Mouse (Mus musculus) limb, embryonic 11.5 days (tissue): ENCODE data around the gene Arl4c. TPM values are rescaled to one million over a fixed set of nuclear protein-coding genes. Genes with fewer than 3 reads are reported as not detected.

Experiments used
- ATAC-seq: fragments of 200-750 bp; cut with Nextera tagmentation; 2 replicates; pipeline ENCODE4 v1.8.0; 2017; ENCODE audit warnings: low read depth; ENCODE audit not compliant: insufficient number of reproducible peaks, low FRiP score, low TSS enrichment
- DNase-seq: peaks from one replicate; pipeline ENCODE4 v3.0.0-alpha.2; 2015; ENCODE audit warnings: low spot score
- H3K27ac ChIP-seq: fragments of 300-500 bp; sonication (generic); replicated peaks from 2 replicates; pipeline ENCODE4 v1.5.1; 2014; ENCODE audit warnings: low read depth, mild to moderate bottlenecking, low read length
- H3K27me3 ChIP-seq: fragments of 300-500 bp; sonication (generic); 2 replicates; pipeline ENCODE4 v1.6.1; 2014; ENCODE audit warnings: mild to moderate bottlenecking, low read length, mixed read lengths; ENCODE audit not compliant: control insufficient read depth, insufficient read depth
- H3K36me3 ChIP-seq: fragments of 300-500 bp; sonication (generic); 2 replicates; pipeline ENCODE4 v1.6.1; 2014; ENCODE audit warnings: mild to moderate bottlenecking, low read length, moderate library complexity, mixed read lengths; ENCODE audit not compliant: control insufficient read depth, insufficient read depth
- H3K4me1 ChIP-seq: fragments of 300-500 bp; sonication (generic); 2 replicates; pipeline ENCODE4 v1.6.1; 2014; ENCODE audit warnings: low read length, mixed read lengths; ENCODE audit not compliant: control insufficient read depth, insufficient read depth
- H3K4me2 ChIP-seq: fragments of 300-500 bp; sonication (generic); 2 replicates; pipeline ENCODE4 v1.6.1; 2014; ENCODE audit warnings: low read depth, mild to moderate bottlenecking, moderate library complexity; ENCODE audit not compliant: severe bottlenecking
- H3K4me3 ChIP-seq: fragments of 300-500 bp; sonication (generic); 2 replicates; pipeline ENCODE4 v1.5.1; 2014; ENCODE audit warnings: low read depth, low read length
- H3K9ac ChIP-seq: fragments of 300-500 bp; sonication (generic); 2 replicates; pipeline ENCODE4 v1.6.1; 2014; ENCODE audit warnings: mild to moderate bottlenecking, low read length
- H3K9me3 ChIP-seq: fragments of 300-500 bp; sonication (generic); 2 replicates; pipeline ENCODE4 v1.6.1; 2016; ENCODE audit warnings: low read length; ENCODE audit not compliant: control insufficient read depth
- WGBS: fragments of 180-500 bp; shearing (Covaris S2); extraction: QIAGEN DNeasy Blood & Tissue Kit; methylation state at CpG from one replicate; pipeline ENCODE4 v1.1.7; 2014; 5-methylcytosine and 5-hydroxymethylcytosine counted together
- polyA plus RNA-seq: library from polyadenylated mRNA; unstranded; fragments of >200 nt; fragmentation: Nextera tagmentation; extraction: Ambion mirVana; gene quantifications from 2 replicates; pipeline ENCODE4 v1.2.1, GENCODE M21; 2014

Arl4c gene
- polyA plus RNA-seq, 1 experiment from 2014 or later, result 3.3 TPM

GRCm38 (mm10) chr1:88708646-88709305 is 6.8 kb upstream of the Arl4c start:
- no peak overlapping the region for H3K27ac ChIP-seq
- no peak overlapping the region for H3K4me3 ChIP-seq
- no peak overlapping the region for H3K9ac ChIP-seq
- no peak overlapping the region for H3K4me2 ChIP-seq
- H3K4me1 ChIP-seq, result peaks cover 6% of the 10 kb centered on the region; the same call in 1 of the 2 replicates
- no peaks in the 10 kb centered on the region for H3K27me3 ChIP-seq
- no peak for ATAC-seq
- WGBS, result 85% methylated on average over 9 of the region's 9 CpGs
- DNase-seq, result no peak
- H3K36me3 ChIP-seq, result no peaks in the 10 kb centered on the region
- H3K9me3 ChIP-seq, result no peaks in the 10 kb centered on the region

GRCm38 (mm10) chr1:88708191-88708590 is 6.2 kb upstream of the Arl4c start:
- WGBS, result 82% methylated on average over 3 of the region's 3 CpGs
- Histone ChIP-seq H3K4me3 (no peak overlapping the region), H3K4me1 (peaks cover 6% of the 10 kb centered on the region; the same call in 1 of the 2 replicates), H3K4me2 (no peak overlapping the region), H3K27me3 (no peaks in the 10 kb centered on the region), H3K9ac (no peak overlapping the region), H3K36me3 (no peaks in the 10 kb centered on the region), H3K9me3 (no peaks in the 10 kb centered on the region), H3K27ac (no peak overlapping the region)
- ATAC-seq (no peak), DNase-seq (no peak)

DNA sequence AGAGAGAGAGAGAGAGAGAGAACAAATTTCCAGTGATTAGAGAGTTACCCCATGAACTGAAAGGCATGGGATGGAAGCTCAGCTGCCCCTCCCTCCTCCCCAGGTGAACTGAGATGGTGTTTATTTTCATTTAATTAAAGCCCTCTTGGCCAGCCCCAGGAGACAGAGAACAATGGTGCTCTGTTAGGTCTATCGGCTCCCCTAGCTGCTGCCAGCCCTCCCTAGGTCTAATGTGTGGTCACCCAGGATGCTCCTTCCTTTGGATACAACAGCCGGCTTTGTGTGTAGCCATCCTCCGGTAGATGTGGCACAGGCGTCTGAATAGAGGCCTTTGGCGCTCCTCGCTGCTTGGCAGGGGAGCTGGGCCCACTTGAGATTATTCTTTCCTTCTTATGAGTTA is 5.5 kb upstream of the Arl4c start:
- peaks cover 7% of the 10 kb centered on the region; the same call in 1 of the 2 replicates for H3K4me1 ChIP-seq
- H3K36me3 ChIP-seq, result no peaks in the 10 kb centered on the region
- no peak overlapping the region for H3K4me3 ChIP-seq
- no peak overlapping the region for H3K4me2 ChIP-seq
- no peaks in the 10 kb centered on the region for H3K27me3 ChIP-seq
- no peak overlapping the region for H3K27ac ChIP-seq
- no peaks in the 10 kb centered on the region for H3K9me3 ChIP-seq
- H3K9ac ChIP-seq, result no peak overlapping the region
- WGBS, result 68% methylated on average over 6 of the region's 6 CpGs
- no peak for DNase-seq
- no peak for ATAC-seq

DNA sequence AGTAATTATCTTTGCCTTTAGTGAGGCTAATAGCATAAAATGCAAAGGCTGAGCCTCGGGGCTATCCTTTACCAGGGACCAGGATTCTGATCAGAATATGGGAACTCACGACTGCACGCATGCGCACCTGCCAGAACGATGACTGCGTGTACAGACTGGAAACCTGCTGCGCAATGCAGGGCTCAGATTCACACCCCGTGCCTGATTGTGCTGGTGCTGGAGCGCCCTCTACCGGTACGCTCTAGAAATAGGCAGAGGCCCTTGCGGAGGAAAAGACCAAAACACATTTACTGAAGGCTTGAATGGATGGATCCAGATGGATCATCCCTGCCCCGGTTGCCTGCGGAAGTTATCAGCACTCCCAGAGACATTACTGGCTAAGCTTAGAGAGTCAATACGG is 3.8 kb upstream of the Arl4c start:
- no peaks in the 10 kb centered on the region for H3K36me3 ChIP-seq
- H3K4me2 ChIP-seq, result no peak overlapping the region
- WGBS, result 2% methylated on average over 15 of the region's 15 CpGs
- H3K9ac ChIP-seq, result no peak overlapping the region
- peaks cover 11% of the 10 kb centered on the region; the same call in 1 of the 2 replicates for H3K4me1 ChIP-seq
- no peaks in the 10 kb centered on the region for H3K27me3 ChIP-seq
- no peak overlapping the region for H3K27ac ChIP-seq
- no peak overlapping the region for H3K4me3 ChIP-seq
- DNase-seq (peak; percentile 97), ATAC-seq (peak; percentile 36; the same call in 1 of the 2 replicates)
- no peaks in the 10 kb centered on the region for H3K9me3 ChIP-seq

GRCm38 (mm10) chr1:88705050-88705449 is 3.0 kb upstream of the Arl4c start:
- Histone ChIP-seq H3K27ac (no peak overlapping the region), H3K36me3 (no peaks in the 10 kb centered on the region), H3K9ac (no peak overlapping the region), H3K4me3 (no peak overlapping the region), H3K4me2 (no peak overlapping the region), H3K27me3 (no peaks in the 10 kb centered on the region), H3K4me1 (peaks cover 14% of the 10 kb centered on the region), H3K9me3 (no peaks in the 10 kb centered on the region)
- DNase-seq, result peak; percentile 56
- WGBS, result 68% methylated on average over 6 of the region's 6 CpGs
- no peak for ATAC-seq

DNA sequence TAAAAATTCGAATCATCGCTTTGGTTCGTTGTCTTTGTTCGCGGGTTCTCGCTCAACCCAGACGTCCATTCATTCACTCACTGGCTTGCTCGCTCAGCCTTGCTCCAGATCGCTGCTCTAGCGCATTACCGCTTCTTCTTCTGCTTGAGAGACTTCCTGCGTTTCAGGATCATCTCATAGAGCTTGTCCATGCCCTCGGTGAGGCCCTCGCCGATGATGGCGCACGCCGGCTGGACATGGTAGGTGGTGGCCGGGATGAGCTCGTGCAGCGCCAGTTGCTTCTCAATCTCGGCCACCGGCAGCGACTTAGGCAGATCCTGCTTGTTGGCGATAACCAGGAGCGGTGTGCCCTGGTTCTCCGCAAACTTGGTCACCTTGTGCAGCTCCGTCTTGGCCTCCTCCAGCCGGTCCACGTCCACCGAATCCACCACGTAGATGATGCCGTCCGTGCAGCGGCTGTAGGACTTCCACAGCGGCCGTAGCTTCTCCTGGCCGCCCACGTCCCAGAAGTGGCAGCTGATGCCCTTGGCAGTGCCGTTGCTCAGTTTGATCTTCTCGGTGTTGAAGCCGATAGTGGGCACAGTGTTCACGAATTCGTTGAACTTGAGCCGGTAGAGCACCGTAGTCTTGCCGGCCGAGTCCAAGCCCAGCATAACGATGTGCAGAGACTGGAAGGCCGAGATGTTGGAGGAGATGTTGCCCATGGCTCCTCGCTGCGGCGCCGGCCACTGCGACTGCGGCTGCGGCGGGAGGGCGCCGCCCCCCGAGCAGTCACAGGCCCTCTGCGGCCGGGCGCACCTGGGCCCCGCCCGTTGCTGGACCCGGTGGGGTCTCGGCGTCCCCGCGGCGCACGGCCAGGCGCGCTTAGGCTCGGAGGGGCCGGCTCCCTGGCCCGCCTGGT is 810 bp downstream of the Arl4c start:
- Histone ChIP-seq H3K4me3 (peak overlapping the region; percentile 75), H3K9me3 (no peaks in the 10 kb centered on the region), H3K4me1 (peaks cover 15% of the 10 kb centered on the region), H3K36me3 (no peaks in the 10 kb centered on the region), H3K9ac (peak overlapping the region; percentile 89), H3K4me2 (peak overlapping the region; percentile 73), H3K27ac (peak overlapping the region; percentile 81), H3K27me3 (no peaks in the 10 kb centered on the region)
- peak; percentile 72 for DNase-seq
- peak; percentile 44; the same call in 1 of the 2 replicates for ATAC-seq
- WGBS, result under 1% methylated on average over 77 of the region's 78 CpGs

GRCm38 (mm10) chr1:88699856-88700791 is 1.9 kb downstream of the Arl4c start:
- ATAC-seq, result no peak
- no peak overlapping the region for H3K27ac ChIP-seq

GRCm38 (mm10) chr1:88699401-88699800 is 2.6 kb downstream of the Arl4c start:
- 13% methylated on average over 5 of the region's 5 CpGs for WGBS
- ATAC-seq (no peak), DNase-seq (peak; percentile 47)
- Histone ChIP-seq H3K9me3 (no peaks in the 10 kb centered on the region), H3K4me3 (peak overlapping the region; percentile 75; the same call in 1 of the 2 replicates), H3K27me3 (no peaks in the 10 kb centered on the region), H3K4me1 (peaks cover 11% of the 10 kb centered on the region), H3K9ac (no peak overlapping the region), H3K36me3 (no peaks in the 10 kb centered on the region), H3K4me2 (peak overlapping the region; percentile 73), H3K27ac (no peak overlapping the region)

More at GRCm38 (mm10) chr1:88699856-88700791, 1.9 kb downstream of the Arl4c start:
- Histone ChIP-seq H3K4me3 (peak overlapping the region; percentile 75), H3K9ac (peak overlapping the region; percentile 89), H3K4me2 (peak overlapping the region; percentile 73), H3K27me3 (no peaks in the 10 kb centered on the region), H3K36me3 (no peaks in the 10 kb centered on the region), H3K9me3 (no peaks in the 10 kb centered on the region), H3K4me1 (peaks cover 11% of the 10 kb centered on the region)
- peak; percentile 75 for DNase-seq
- 3% methylated on average over 25 of the region's 25 CpGs for WGBS
